Mouse (Mus musculus): ENCODE measurements at regions not wholly inside any gene's neighbourhood (a gene's known extent, or its start where the extent isn't known, plus 50 kb on each side); places are given as distances from the start of the nearest gene placed in this dataset.

DNA sequence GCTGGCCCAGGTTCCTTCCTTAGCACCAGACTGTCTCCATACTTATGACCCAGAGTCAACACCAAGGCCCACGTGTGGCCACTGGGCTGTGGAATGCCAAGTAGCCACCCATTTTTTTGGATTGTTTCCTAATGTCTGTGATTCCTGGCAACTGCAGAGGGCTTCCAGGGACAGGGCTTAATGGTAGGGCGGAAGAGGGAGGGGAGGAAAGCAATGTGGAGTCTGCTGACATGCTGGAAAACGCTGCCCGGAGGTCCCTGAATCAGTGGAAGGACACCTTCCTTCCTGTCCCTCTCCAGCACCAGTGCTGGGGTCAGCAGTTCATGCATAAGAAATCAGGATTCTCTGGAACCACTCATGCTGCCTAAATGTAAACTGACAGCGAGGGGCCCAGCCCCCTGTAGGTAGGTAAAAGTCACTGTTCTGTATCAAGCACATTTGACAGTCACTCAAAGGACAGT lies 90.8 kb downstream of the Iyd start:
- Histone ChIP-seq H3K36me3 (ENCODE audit: control insufficient read depth, insufficient read depth, low read length) (no peaks in the 10 kb centered on the region), H3K4me3 (ENCODE audit: low read depth, low read length) (no peak overlapping the region), H3K9ac (ENCODE audit: low read length) (no peak overlapping the region), H3K27me3 (replicated peaks; ENCODE audit: control insufficient read depth, insufficient read depth, low read length) (no peaks in the 10 kb centered on the region), H3K4me1 (replicated peaks; ENCODE audit: control insufficient read depth, insufficient read depth, low read length) (peaks cover 14% of the 10 kb centered on the region; the same call in 1 of the 2 replicates), H3K27ac (ENCODE audit: low read depth) (no peak overlapping the region; the same call in 1 of the 2 replicates), H3K4me2 (ENCODE audit: low read length) (no peak overlapping the region), H3K9me3 (ENCODE audit: control insufficient read depth, low read length) (no peaks in the 10 kb centered on the region)
- WGBS = 24% methylated on average over 5 of the region's 5 CpGs
- DNase-seq (ENCODE audit: low spot score) (no peak), ATAC-seq (replicated peaks; ENCODE audit: low FRiP score, low TSS enrichment, low read depth) (no peak)

DNA sequence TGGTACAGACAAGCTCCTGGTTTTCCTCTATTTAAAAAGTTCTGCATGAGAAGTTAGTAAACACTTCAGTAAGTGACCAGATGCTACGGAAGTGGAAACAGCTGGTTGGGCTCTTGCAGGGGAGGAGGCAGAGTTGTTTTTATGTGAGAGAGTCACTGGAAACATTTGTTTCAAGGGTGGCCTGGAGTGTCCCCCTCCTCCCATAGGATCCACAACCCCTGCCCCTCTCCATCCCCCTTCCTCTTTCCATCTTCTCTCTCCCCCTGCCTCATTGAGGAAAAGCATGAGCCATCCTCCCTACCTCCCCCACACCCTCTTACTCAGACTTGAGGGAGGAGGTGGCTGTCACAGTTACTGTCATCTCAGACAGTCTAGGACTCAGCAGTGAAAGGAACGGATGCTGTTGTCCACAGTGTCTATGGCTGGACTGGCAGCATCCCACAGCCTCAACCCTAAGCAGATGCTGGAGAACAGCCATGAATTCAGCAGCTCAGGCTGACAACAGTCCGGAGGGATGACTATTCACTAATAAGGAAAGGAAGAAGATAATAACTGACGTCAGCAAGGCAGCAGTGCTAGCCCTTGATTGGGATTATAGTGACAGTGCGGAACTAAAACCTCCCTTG lies 93.9 kb downstream of the Iyd start:
- no peak overlapping the region for H3K4me2 ChIP-seq (ENCODE audit: low read length)
- H3K9me3 ChIP-seq (ENCODE audit: control insufficient read depth, low read length) = no peaks in the 10 kb centered on the region
- peaks cover 14% of the 10 kb centered on the region; the same call in 1 of the 2 replicates for H3K4me1 ChIP-seq (replicated peaks; ENCODE audit: control insufficient read depth, insufficient read depth, low read length)
- 36% methylated on average over 5 of the region's 5 CpGs for WGBS
- peak overlapping the region; percentile 77 for H3K27ac ChIP-seq (ENCODE audit: low read depth)
- DNase-seq (ENCODE audit: low spot score) (no peak), ATAC-seq (replicated peaks; ENCODE audit: low FRiP score, low TSS enrichment, low read depth) (peak; percentile 23; the same call in 1 of the 2 replicates)
- H3K27me3 ChIP-seq (replicated peaks; ENCODE audit: control insufficient read depth, insufficient read depth, low read length) = no peaks in the 10 kb centered on the region
- no peak overlapping the region for H3K4me3 ChIP-seq (ENCODE audit: low read depth, low read length)
- H3K36me3 ChIP-seq (ENCODE audit: control insufficient read depth, insufficient read depth, low read length) = no peaks in the 10 kb centered on the region
- no peak overlapping the region for H3K9ac ChIP-seq (ENCODE audit: low read length)

DNA sequence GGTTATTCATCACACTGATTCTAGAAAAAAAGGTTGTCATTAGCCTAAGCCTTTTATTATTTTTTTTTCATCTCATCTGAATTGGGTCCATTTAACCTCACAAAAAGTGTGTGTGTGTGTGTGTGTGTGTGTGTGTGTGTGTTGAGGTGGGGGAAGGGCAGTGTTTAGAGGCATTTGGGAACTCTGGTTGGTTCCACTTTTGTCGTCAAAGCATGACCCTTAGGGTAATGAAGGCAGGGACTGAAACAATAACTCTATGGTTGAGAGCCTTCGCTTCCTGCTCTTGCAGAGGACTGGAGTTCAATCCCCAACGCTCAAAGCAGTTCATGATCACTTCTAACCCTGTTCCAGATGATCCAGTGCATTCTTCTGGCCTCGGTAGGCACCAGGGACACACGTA lies 96.1 kb upstream of the Plekhg1 start:
- ATAC-seq (replicated peaks; ENCODE audit: low FRiP score, low TSS enrichment, low read depth) = no peak
- Histone ChIP-seq H3K4me1 (replicated peaks; ENCODE audit: control insufficient read depth, insufficient read depth, low read length) (no peaks in the 10 kb centered on the region), H3K27ac (ENCODE audit: low read depth) (no peak overlapping the region), H3K4me3 (ENCODE audit: low read depth, low read length) (no peak overlapping the region), H3K9ac (ENCODE audit: low read length) (no peak overlapping the region), H3K4me2 (ENCODE audit: low read length) (no peak overlapping the region), H3K36me3 (ENCODE audit: control insufficient read depth, insufficient read depth, low read length) (no peaks in the 10 kb centered on the region), H3K9me3 (ENCODE audit: control insufficient read depth, low read length) (no peaks in the 10 kb centered on the region), H3K27me3 (replicated peaks; ENCODE audit: control insufficient read depth, insufficient read depth, low read length) (no peaks in the 10 kb centered on the region)
- DNase-seq (ENCODE audit: low spot score) = no peak
- 76% methylated on average over 5 of the region's 5 CpGs for WGBS

DNA sequence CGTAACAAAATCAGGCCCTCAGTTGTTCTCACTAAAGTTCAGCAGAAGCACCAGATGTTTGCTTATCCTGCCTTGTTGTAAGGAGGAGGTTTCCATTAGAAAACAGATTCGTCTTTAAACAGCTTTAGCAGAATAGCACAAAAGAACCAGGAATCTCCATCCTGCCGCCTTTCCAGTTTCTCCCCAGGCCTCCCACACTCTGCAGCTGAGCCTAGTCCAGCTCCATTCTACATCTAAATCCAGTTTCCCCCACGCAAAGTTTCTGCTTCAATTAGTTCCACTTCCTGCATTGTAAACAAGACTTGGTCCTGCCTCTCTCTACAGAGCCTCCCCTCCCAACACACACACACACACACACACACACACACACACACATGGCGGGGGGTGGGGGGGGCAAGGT lies 95.1 kb upstream of the Plekhg1 start:
- H3K27ac ChIP-seq (ENCODE audit: low read depth) = no peak overlapping the region
- no peaks in the 10 kb centered on the region; the same call in 1 of the 2 replicates for H3K4me1 ChIP-seq (replicated peaks; ENCODE audit: control insufficient read depth, insufficient read depth, low read length)
- H3K9ac ChIP-seq (ENCODE audit: low read length) = no peak overlapping the region
- no peak overlapping the region for H3K4me2 ChIP-seq (ENCODE audit: low read length)
- 64% methylated on average over 5 of the region's 5 CpGs for WGBS
- DNase-seq (ENCODE audit: low spot score) (no peak), ATAC-seq (replicated peaks; ENCODE audit: low FRiP score, low TSS enrichment, low read depth) (no peak)
- H3K4me3 ChIP-seq (ENCODE audit: low read depth, low read length) = no peak overlapping the region
- no peaks in the 10 kb centered on the region for H3K36me3 ChIP-seq (ENCODE audit: control insufficient read depth, insufficient read depth, low read length)
- H3K9me3 ChIP-seq (ENCODE audit: control insufficient read depth, low read length) = no peaks in the 10 kb centered on the region
- H3K27me3 ChIP-seq (replicated peaks; ENCODE audit: control insufficient read depth, insufficient read depth, low read length) = no peaks in the 10 kb centered on the region

DNA sequence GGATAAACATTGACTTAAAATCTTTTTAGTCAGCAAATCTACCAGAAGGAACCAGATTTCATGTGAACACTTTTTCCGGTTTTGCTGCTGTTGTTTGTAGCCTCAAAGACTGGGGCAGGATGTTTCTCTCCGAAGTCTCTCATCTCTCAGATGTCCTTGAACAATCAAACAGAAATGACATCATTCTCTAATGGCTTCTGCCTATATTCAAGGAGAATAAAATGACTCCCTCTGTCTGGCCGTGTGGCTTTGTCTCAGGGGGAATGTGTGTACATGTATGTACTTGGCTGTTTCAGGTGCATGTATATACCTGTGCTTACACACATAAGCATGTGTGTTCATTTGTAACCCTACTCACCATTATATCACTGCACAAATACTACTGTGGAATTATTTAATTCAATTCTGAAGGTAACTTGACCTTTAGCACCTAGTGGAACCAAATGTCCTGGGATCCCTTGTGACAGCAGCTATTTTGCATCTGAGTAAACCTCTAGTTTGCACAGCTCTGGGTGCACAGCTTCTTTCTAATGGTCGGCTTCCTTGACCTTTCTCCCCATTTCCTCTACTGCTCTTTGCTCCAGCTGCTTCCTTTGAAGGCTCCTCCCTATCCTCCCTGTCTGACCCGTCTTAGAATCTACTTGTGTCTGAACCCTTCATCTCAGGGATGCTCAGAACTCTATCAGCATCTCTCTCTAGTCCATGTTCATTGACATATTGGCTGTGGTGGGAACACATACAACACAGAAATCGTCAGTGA lies 93.8 kb upstream of the Plekhg1 start:
- no peak overlapping the region for H3K4me2 ChIP-seq (ENCODE audit: low read length)
- no peak overlapping the region for H3K9ac ChIP-seq (ENCODE audit: low read length)
- H3K36me3 ChIP-seq (ENCODE audit: control insufficient read depth, insufficient read depth, low read length) = no peaks in the 10 kb centered on the region
- no peak overlapping the region for H3K4me3 ChIP-seq (ENCODE audit: low read depth, low read length)
- no peaks in the 10 kb centered on the region; the same call in 1 of the 2 replicates for H3K4me1 ChIP-seq (replicated peaks; ENCODE audit: control insufficient read depth, insufficient read depth, low read length)
- no peak for DNase-seq (ENCODE audit: low spot score)
- no peaks in the 10 kb centered on the region for H3K27me3 ChIP-seq (replicated peaks; ENCODE audit: control insufficient read depth, insufficient read depth, low read length)
- H3K9me3 ChIP-seq (ENCODE audit: control insufficient read depth, low read length) = no peaks in the 10 kb centered on the region
- ATAC-seq (replicated peaks; ENCODE audit: low FRiP score, low TSS enrichment, low read depth) = no peak
- no peak overlapping the region for H3K27ac ChIP-seq (ENCODE audit: low read depth)
- 65% methylated on average over 6 of the region's 6 CpGs for WGBS

DNA sequence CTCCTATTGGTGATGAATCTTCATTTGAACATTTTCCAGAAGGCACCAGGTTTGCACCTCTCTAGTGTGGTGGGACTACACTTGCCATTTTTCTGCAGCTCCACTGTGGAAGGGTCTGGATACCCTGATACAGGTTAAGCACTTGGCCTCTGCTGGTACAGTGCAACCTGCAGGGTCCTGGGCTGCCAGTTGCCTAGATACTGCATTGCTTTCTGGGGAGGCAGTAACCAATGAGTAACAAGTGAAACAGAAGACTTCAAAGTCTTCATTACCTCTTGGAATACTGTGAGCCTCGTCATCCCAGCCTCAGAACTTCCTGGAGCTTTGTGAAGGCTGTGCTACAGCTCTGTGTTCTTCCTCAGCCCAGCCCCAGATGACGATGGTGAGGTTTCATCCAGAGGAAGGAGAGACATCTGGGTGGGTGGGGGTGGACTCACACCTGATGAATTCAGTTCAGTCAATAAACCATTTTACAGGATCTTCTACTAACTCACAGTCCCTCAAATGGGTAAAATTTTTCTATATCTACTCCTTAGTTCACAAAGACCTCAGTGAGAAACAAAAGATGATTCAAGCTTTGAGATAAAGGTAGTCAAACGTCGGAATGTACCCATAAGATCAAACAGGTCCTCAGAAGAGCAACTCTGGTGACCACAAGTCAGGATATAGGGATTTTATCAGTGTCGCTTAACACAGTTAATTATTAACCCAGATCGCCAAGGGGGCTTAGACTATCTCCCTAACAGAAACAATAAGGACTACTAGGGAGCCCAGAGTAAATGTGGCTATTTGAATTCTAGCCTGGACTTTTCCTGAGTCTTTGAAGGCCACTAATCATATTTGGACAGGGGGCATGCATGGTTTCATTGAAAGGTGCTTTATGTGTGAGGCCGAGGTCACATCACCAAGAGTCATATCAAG lies 92.1 kb upstream of the Plekhg1 start:
- Histone ChIP-seq H3K9me3 (ENCODE audit: control insufficient read depth, low read length) (no peaks in the 10 kb centered on the region), H3K4me1 (replicated peaks; ENCODE audit: control insufficient read depth, insufficient read depth, low read length) (no peaks in the 10 kb centered on the region; the same call in 1 of the 2 replicates), H3K36me3 (ENCODE audit: control insufficient read depth, insufficient read depth, low read length) (no peaks in the 10 kb centered on the region), H3K9ac (ENCODE audit: low read length) (no peak overlapping the region), H3K27ac (ENCODE audit: low read depth) (no peak overlapping the region; the same call in 1 of the 2 replicates), H3K4me2 (ENCODE audit: low read length) (no peak overlapping the region), H3K4me3 (ENCODE audit: low read depth, low read length) (no peak overlapping the region), H3K27me3 (replicated peaks; ENCODE audit: control insufficient read depth, insufficient read depth, low read length) (no peaks in the 10 kb centered on the region)
- ATAC-seq (replicated peaks; ENCODE audit: low FRiP score, low TSS enrichment, low read depth) (peak; percentile 81), DNase-seq (ENCODE audit: low spot score) (no peak)
- WGBS = 57% methylated on average over 7 of the region's 7 CpGs

DNA sequence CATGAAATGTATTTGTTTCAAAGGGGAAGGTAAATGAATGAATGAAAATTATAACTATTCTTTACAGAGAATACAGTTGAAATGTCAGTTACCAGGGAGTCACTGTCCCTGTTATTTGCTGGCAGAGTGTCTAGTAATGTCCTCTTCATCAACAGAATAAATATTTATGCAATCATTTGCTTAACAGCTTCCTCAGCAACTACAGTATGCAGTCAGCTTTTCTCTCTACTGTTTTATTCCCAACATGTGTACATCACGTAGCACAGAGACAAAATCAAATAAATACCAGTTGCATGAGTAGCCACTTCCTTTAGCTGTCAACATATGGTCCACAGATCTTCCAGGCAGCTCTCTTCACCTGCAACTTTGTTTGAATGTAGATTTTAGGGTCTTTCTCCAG lies 90.2 kb upstream of the Plekhg1 start:
- Histone ChIP-seq H3K27me3 (replicated peaks; ENCODE audit: control insufficient read depth, insufficient read depth, low read length) (no peaks in the 10 kb centered on the region), H3K4me1 (replicated peaks; ENCODE audit: control insufficient read depth, insufficient read depth, low read length) (no peaks in the 10 kb centered on the region; the same call in 1 of the 2 replicates), H3K36me3 (ENCODE audit: control insufficient read depth, insufficient read depth, low read length) (no peaks in the 10 kb centered on the region), H3K4me3 (ENCODE audit: low read depth, low read length) (no peak overlapping the region), H3K9ac (ENCODE audit: low read length) (no peak overlapping the region), H3K4me2 (ENCODE audit: low read length) (no peak overlapping the region), H3K9me3 (ENCODE audit: control insufficient read depth, low read length) (no peaks in the 10 kb centered on the region), H3K27ac (ENCODE audit: low read depth) (no peak overlapping the region)
- 31% methylated on average over 1 of the region's 1 CpGs for whole genome bisulfite sequencing
- DNase-seq (ENCODE audit: low spot score) (no peak), ATAC-seq (replicated peaks; ENCODE audit: low FRiP score, low TSS enrichment, low read depth) (no peak)

DNA sequence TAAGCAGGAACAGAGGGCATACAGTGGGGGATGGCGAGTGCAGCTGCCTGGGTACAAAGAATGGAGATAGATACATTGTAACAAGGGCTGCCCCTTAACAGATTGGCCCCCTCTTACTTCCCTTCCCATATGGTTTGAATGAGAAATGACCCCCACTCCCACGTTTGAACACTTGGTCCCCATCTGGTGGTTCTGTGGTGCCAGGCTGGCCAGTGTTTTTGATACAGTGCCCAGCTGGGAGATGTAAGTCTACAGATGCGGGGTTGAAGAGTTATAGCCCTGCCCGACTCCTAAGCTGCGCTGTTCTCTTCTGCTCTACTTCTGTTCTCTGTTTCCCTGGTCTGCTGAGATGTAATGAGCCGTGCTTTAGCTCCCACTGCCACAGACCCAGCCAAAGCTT lies 89.6 kb upstream of the Plekhg1 start:
- ATAC-seq (replicated peaks; ENCODE audit: low FRiP score, low TSS enrichment, low read depth) (no peak), DNase-seq (ENCODE audit: low spot score) (no peak)
- H3K9me3 ChIP-seq (ENCODE audit: control insufficient read depth, low read length) = no peaks in the 10 kb centered on the region
- H3K4me2 ChIP-seq (ENCODE audit: low read length) = no peak overlapping the region
- H3K27ac ChIP-seq (ENCODE audit: low read depth) = no peak overlapping the region
- H3K36me3 ChIP-seq (ENCODE audit: control insufficient read depth, insufficient read depth, low read length) = no peaks in the 10 kb centered on the region
- no peak overlapping the region for H3K9ac ChIP-seq (ENCODE audit: low read length)
- whole genome bisulfite sequencing = 74% methylated on average over 6 of the region's 6 CpGs
- no peaks in the 10 kb centered on the region for H3K27me3 ChIP-seq (replicated peaks; ENCODE audit: control insufficient read depth, insufficient read depth, low read length)
- no peak overlapping the region for H3K4me3 ChIP-seq (ENCODE audit: low read depth, low read length)
- no peaks in the 10 kb centered on the region; the same call in 1 of the 2 replicates for H3K4me1 ChIP-seq (replicated peaks; ENCODE audit: control insufficient read depth, insufficient read depth, low read length)

Data from intestine, embryonic 14.5 days (tissue).